Mouse (Mus musculus) lung, postnatal 0 days (tissue): ENCODE results near the gene Pou2f3.

Experiments used
- CTCF ChIP-seq: IDR thresholded peaks from 2 replicates; pipeline ENCODE4 v1.5.1; 2016; ENCODE audit warnings: antibody characterized with exemption, mild to moderate bottlenecking
- EP300 ChIP-seq: IDR thresholded peaks from 2 replicates; pipeline ENCODE4 v1.6.1; 2016; ENCODE audit warnings: antibody characterized with exemption, mild to moderate bottlenecking, control low read depth

DNA sequence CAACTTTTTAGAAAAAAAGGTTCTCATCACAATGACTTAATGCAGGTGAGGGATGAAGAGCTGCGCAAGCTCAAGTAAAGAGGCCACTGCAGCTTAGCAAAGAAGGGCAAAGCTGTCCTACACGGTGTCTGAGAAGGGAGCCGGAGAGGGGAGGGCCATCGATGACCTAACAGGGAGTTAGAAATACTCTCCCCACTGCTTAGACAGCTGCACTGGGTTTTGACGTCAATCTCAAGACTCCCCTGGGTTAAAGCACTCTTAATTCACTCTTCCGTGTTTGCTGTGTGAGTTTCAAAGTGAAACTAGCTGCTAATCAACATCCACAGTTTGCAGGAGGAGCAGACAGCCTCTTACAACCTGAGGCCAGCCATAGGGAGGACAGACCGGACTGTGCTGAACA lies 134.0 kb downstream of the Pou2f3 start:
- TF ChIP-seq CTCF (no peak), EP300 (no peak)
